Comparison of ENCODE assay signal across 7 mouse cellular contexts in genomic region chr8:124257363-124257762, GRCm38 (mm10). TPM values are rescaled to one million over a fixed set of nuclear protein-coding genes. Genes with fewer than 3 reads are reported as not detected.
DNase-seq lines count a peak whose midpoint lies in the region; ATAC-seq and TF ChIP-seq lines count a peak whose summit lies in the region.

No protein-coding gene starts in this region.

- no peak overlapping the region for H3K9ac ChIP-seq in neural tube, embryonic 14.5 days (replicated peaks; ENCODE audit: low read depth, low read length)

- peak; percentile 95 for DNase-seq in Patski (ENCODE audit: low read depth, low spot score)
- DNase-seq in adrenal gland, postnatal 14 days: peak; percentile 85
- peak; percentile 86 for DNase-seq in heart, postnatal 4 days
- peak; percentile 29 to 53 for DNase-seq in left cerebral cortex, adult 8-10 months (ENCODE audit: low spot score in 2 of 2)
- no peak for DNase-seq in embryo, embryonic 10.5 days (ENCODE audit: low spot score)

- CTCF ChIA-PET in Patski (lab: Charles Lee): no interaction called here

- H3K4me1 ChIP-seq in neural tube, embryonic 14.5 days (ENCODE audit: control insufficient read depth, insufficient read depth, low read length): peaks cover 27% of the 10 kb centered on the region

- H3K27ac ChIP-seq in neural tube, embryonic 14.5 days (ENCODE audit: low read depth, low read length): peak overlapping the region; percentile 53; the same call in 1 of the 2 replicates

- no peak overlapping the region for H3K4me2 ChIP-seq in neural tube, embryonic 14.5 days (ENCODE audit: low read depth, low read length)

- TF ChIP-seq CTCF in Patski (IDR thresholded peaks at IDR 0.05): no peak

- no peak overlapping the region for H3K4me3 ChIP-seq in neural tube, embryonic 14.5 days (ENCODE audit: low read depth, low read length)

- in situ Hi-C loops in Patski (cut with MboI; ENCODE audit: low pct_unique_long_range_greater_than_20kb): no loop called here

- POLR2A ChIA-PET in Patski (lab: Charles Lee): interaction anchor here (0.5 kb wide), 1 partner anchor 238 kb away, joined by 3 read pairs; no protein-coding TSS in a partner anchor

- no peaks in the 10 kb centered on the region for H3K9me3 ChIP-seq in neural tube, embryonic 14.5 days (ENCODE audit: control insufficient read depth, low read length)

- no peaks in the 10 kb centered on the region for H3K36me3 ChIP-seq in neural tube, embryonic 14.5 days (ENCODE audit: control insufficient read depth, insufficient read depth, low read length)

- peak; percentile 74 for ATAC-seq in Patski
- peak; percentile 29 for ATAC-seq in frontal cortex, adult (ENCODE audit: low TSS enrichment)
- ATAC-seq in neural tube, embryonic 14.5 days (ENCODE audit: low read depth): peak; percentile 50

- no peaks in the 10 kb centered on the region for H3K27me3 ChIP-seq in Patski
- no peaks in the 10 kb centered on the region for H3K27me3 ChIP-seq in neural tube, embryonic 14.5 days (ENCODE audit: control insufficient read depth, insufficient read depth, low read length)

- 23% methylated on average over 10 of the region's 10 CpGs for WGBS in neural tube, embryonic 14.5 days

RNA-seq across cellular contexts. Expression of gene Galnt2, which starts 26.2 kb away (rescaled TPM):
- polyA plus RNA-seq in Patski (2021): 129 TPM
- 45.4 and 57.5 TPM in 2 replicates for total RNA-seq in adrenal gland, postnatal 14 days (2021)
- total RNA-seq in heart, postnatal 4 days (2021): 10 to 100 TPM; 47.2 to 52.9 TPM
- total RNA-seq in left cerebral cortex, adult 8-10 months (2022): 10 to 100 TPM; 34.5 to 49.5 (median 39.8) TPM
- 55.8 and 57.7 TPM in 2 replicates for polyA plus RNA-seq in neural tube, embryonic 14.5 days (2014; fragmentation: Nextera tagmentation; extraction: Ambion mirVana)
